Mouse (Mus musculus): ENCODE data around the gene Ctrc. TPM values are rescaled to one million over a fixed set of nuclear protein-coding genes. Genes with fewer than 3 reads are reported as not detected.
"Not testable (repeated sequence)": the region's sequence is repeated elsewhere in the genome, so short reads cannot be mapped to it uniquely, and the experiment has no call there.

The Ctrc gene
- polyA plus RNA-seq, 1 experiment, result not detected

GRCm38 (mm10) chr4:141787462-141787861 lies 58.7 kb downstream of the Ctrc start:
- TF ChIP-seq CTCF (IDR thresholded peaks at IDR 0.05; ENCODE audit: control insufficient read depth, insufficient read depth, low read length), result no peak
- TF ChIP-seq POLR2A (IDR thresholded peaks at IDR 0.05; ENCODE audit: borderline replicate concordance, control insufficient read depth, low read depth, low read length), result no peak
- WGBS, result 90% methylated on average over 7 of the region's 7 CpGs

GRCm38 (mm10) chr4:141787046-141787445 lies 59.1 kb downstream of the Ctrc start:
- WGBS, result 82% methylated on average over 6 of the region's 6 CpGs
- Histone ChIP-seq H3K4me3 (replicated peaks; ENCODE audit: control insufficient read depth, low read depth, low read length) (no peak overlapping the region), H3K4me1 (ENCODE audit: control insufficient read depth, insufficient read depth, low read length) (no peaks in the 10 kb centered on the region; the same call in 1 of the 2 replicates), H3K27ac (ENCODE audit: control insufficient read depth, insufficient read depth, low read depth, low read length, poor library complexity) (no peak overlapping the region)
- no peak for TF ChIP-seq CTCF (IDR thresholded peaks at IDR 0.05; ENCODE audit: control insufficient read depth, insufficient read depth, low read length)
- TF ChIP-seq POLR2A (IDR thresholded peaks at IDR 0.05; ENCODE audit: borderline replicate concordance, control insufficient read depth, low read depth, low read length), result no peak

More at GRCm38 (mm10) chr4:141787462-141787861, 58.7 kb downstream of the Ctrc start:
- Histone ChIP-seq H3K4me1 (ENCODE audit: control insufficient read depth, insufficient read depth, low read length) (no peaks in the 10 kb centered on the region; the same call in 1 of the 2 replicates), H3K27ac (ENCODE audit: control insufficient read depth, insufficient read depth, low read depth, low read length, poor library complexity) (no peak overlapping the region), H3K4me3 (replicated peaks; ENCODE audit: control insufficient read depth, low read depth, low read length) (no peak overlapping the region)

GRCm38 (mm10) chr4:141786141-141786540 lies 60.0 kb downstream of the Ctrc start:
- 89% methylated on average over 13 of the region's 13 CpGs for WGBS

GRCm38 (mm10) chr4:141784835-141785234 lies 61.3 kb downstream of the Ctrc start:
- no peak overlapping the region for H3K27ac ChIP-seq (ENCODE audit: control insufficient read depth, insufficient read depth, low read depth, low read length, poor library complexity)
- 92% methylated on average over 5 of the region's 5 CpGs for WGBS
- H3K4me3 ChIP-seq (replicated peaks; ENCODE audit: control insufficient read depth, low read depth, low read length), result no peak overlapping the region

More at GRCm38 (mm10) chr4:141786141-141786540, 60.0 kb downstream of the Ctrc start:
- no peaks in the 10 kb centered on the region; the same call in 1 of the 2 replicates for H3K4me1 ChIP-seq (ENCODE audit: control insufficient read depth, insufficient read depth, low read length)
- no peak overlapping the region for H3K4me3 ChIP-seq (replicated peaks; ENCODE audit: control insufficient read depth, low read depth, low read length)
- TF ChIP-seq POLR2A (IDR thresholded peaks at IDR 0.05; ENCODE audit: borderline replicate concordance, control insufficient read depth, low read depth, low read length) (no peak), CTCF (IDR thresholded peaks at IDR 0.05; ENCODE audit: control insufficient read depth, insufficient read depth, low read length) (no peak)
- no peak overlapping the region for H3K27ac ChIP-seq (ENCODE audit: control insufficient read depth, insufficient read depth, low read depth, low read length, poor library complexity)

GRCm38 (mm10) chr4:141781201-141781985 lies 64.8 kb downstream of the Ctrc start:
- Histone ChIP-seq H3K4me1 (ENCODE audit: control insufficient read depth, insufficient read depth, low read length) (no peaks in the 10 kb centered on the region), H3K27ac (ENCODE audit: control insufficient read depth, insufficient read depth, low read depth, low read length, poor library complexity) (no peak overlapping the region), H3K4me3 (replicated peaks; ENCODE audit: control insufficient read depth, low read depth, low read length) (no peak overlapping the region)
- 94% methylated on average over 8 of the region's 8 CpGs for WGBS
- TF ChIP-seq CTCF (IDR thresholded peaks at IDR 0.05; ENCODE audit: control insufficient read depth, insufficient read depth, low read length) (no peak), POLR2A (IDR thresholded peaks at IDR 0.05; ENCODE audit: borderline replicate concordance, control insufficient read depth, low read depth, low read length) (no peak)

More at GRCm38 (mm10) chr4:141784835-141785234, 61.3 kb downstream of the Ctrc start:
- H3K4me1 ChIP-seq (ENCODE audit: control insufficient read depth, insufficient read depth, low read length), result no peaks in the 10 kb centered on the region
- TF ChIP-seq CTCF (IDR thresholded peaks at IDR 0.05; ENCODE audit: control insufficient read depth, insufficient read depth, low read length) (no peak), POLR2A (IDR thresholded peaks at IDR 0.05; ENCODE audit: borderline replicate concordance, control insufficient read depth, low read depth, low read length) (no peak)

- TF ChIP-seq CTCF (IDR thresholded peaks at IDR 0.05; ENCODE audit: control insufficient read depth, insufficient read depth, low read length) (no peak), POLR2A (IDR thresholded peaks at IDR 0.05; ENCODE audit: borderline replicate concordance, control insufficient read depth, low read depth, low read length) (no peak)
- H3K4me3 ChIP-seq (replicated peaks; ENCODE audit: control insufficient read depth, low read depth, low read length), result no peak overlapping the region
- 93% methylated on average over 8 of the region's 8 CpGs for WGBS
- no peak overlapping the region for H3K27ac ChIP-seq (ENCODE audit: control insufficient read depth, insufficient read depth, low read depth, low read length, poor library complexity)
- H3K4me1 ChIP-seq (ENCODE audit: control insufficient read depth, insufficient read depth, low read length), result no peaks in the 10 kb centered on the region
These were observed 66.3 kb downstream of the Ctrc start for GRCm38 (mm10) chr4:141779828-141780227.

- 93% methylated on average over 4 of the region's 4 CpGs for WGBS
- not testable (repeated sequence) for H3K27ac ChIP-seq (ENCODE audit: control insufficient read depth, insufficient read depth, low read depth, low read length, poor library complexity); H3K4me1 ChIP-seq (ENCODE audit: control insufficient read depth, insufficient read depth, low read length); H3K4me3 ChIP-seq (replicated peaks; ENCODE audit: control insufficient read depth, low read depth, low read length)
These were observed 73.1 kb downstream of the Ctrc start for GRCm38 (mm10) chr4:141773019-141773418.

- TF ChIP-seq POLR2A (IDR thresholded peaks at IDR 0.05; ENCODE audit: borderline replicate concordance, control insufficient read depth, low read depth, low read length), result no peak
- no peak for TF ChIP-seq CTCF (IDR thresholded peaks at IDR 0.05; ENCODE audit: control insufficient read depth, insufficient read depth, low read length)
- H3K4me3 ChIP-seq (replicated peaks; ENCODE audit: control insufficient read depth, low read depth, low read length), result no peak overlapping the region
- H3K27ac ChIP-seq (ENCODE audit: control insufficient read depth, insufficient read depth, low read depth, low read length, poor library complexity), result no peak overlapping the region
- 36% methylated on average over 8 of the region's 8 CpGs for WGBS
- H3K4me1 ChIP-seq (ENCODE audit: control insufficient read depth, insufficient read depth, low read length), result peaks cover 1% of the 10 kb centered on the region
These were observed 74.3 kb downstream of the Ctrc start for GRCm38 (mm10) chr4:141771823-141772222.
